Mouse (Mus musculus) leukemia stem cell, adult 10-12 weeks (primary cell): ENCODE results near the gene Tmem74b. TPM values are rescaled to one million over a fixed set of nuclear protein-coding genes. Genes with fewer than 3 reads are reported as not detected.

Source experiments
- polyA plus RNA-seq: library from polyadenylated mRNA; stranded (reverse); fragments of >175 nt; gene quantifications from 2 replicates; pipeline ENCODE4 v1.2.3, GENCODE M21; 2012; ENCODE audit warnings: low replicate concordance

Tmem74b gene
- not detected in 2 replicates for polyA plus RNA-seq

DNA sequence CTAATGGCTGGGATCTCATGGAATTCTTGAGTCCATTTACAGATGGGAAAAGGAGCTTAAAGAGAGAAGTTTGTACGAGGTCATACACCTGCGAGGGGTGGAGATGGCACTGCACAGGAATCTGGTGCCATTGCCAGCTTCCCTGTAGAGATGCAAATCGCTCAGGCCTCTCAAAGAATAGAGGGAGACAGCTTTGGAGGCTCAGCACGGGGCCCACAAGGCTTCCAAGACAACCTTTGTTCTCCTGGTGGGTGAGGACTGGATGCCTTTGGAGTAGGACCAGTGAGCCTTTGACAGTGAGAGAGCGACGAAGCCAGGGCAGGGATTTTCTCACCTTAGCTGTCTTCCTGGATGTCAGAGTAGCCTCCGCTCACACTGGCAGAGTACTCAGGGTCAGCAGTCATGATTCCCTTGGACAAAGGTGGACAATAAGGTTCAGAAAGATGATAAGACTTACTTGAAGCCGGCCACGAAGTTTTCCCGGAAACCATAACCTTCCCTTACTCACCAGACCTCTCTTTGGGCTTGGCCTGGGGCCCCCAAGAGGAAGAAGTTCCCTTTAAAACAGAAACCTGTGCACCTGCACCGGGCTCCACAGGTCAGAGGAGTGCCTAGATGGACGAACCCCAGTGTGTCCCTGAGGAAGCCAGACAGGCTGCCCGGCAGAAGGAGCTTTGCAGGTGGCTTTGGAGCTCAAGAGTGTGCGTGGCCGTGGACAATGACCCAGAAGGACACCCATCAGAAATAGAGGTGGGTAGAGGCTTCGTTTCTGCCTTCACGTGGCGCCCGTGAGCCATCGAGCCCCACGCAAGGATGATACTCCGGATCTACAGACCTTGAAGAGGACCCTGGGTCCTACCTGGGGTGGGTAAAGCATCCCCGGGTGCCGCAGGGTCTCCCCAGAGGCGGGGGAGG is at the start of gene Tmem74b:
Tmem74b (plus strand) TSS at position 778 of the 915 bp plus-strand sequence.

DNA sequence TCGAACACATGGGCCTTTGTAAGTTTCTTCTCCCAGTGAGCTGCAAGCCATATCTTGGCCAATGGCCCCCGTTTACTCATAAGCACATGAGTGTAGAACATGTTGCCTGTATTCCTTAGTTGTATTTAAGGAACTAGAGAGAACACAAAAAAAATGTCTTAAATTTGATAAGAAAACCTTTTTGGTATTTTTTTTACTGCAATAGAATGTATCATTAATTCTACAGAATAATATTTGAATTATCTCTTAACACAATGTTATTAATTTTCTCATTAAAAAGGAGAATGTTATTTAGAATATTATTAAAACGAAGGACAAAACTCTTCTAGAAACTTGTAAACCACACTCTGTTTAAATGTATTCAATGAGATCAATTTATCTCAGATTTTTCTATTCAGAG is 33.4 kb upstream of the Tmem74b start, which contains the start of gene Rad21l:
Rad21l (minus strand) TSS at position 101 of the 400 bp plus-strand sequence.

DNA sequence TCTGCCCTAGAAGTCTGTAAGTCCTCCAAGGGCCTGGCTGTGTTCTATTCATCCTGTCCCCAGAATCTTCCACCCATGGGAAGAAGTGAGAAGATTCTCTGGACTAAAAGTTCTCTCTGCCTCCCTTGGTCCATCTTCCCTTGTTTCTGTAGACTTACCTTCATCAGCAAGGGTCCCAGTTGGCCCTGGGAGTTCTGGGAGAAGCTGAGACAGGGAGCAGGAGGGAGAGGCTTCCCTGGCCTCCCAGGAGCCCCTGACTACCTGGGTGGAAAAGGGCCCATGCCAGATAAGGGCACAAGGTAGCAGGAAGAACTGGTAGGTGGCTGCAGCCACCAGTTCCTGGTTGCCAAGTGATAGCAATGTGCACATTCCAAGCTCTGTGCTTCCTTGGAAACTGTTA is 42.0 kb downstream of the Tmem74b start, which contains the start of gene Psmf1:
Psmf1 (minus strand) TSS at position 342 of the 400 bp plus-strand sequence.

Other genes starting within 250 kb of the Tmem74b start
- gene 4921509C19Rik, start 225.9 kb upstream of the Tmem74b start, polyA plus RNA-seq, result not detected in 2 replicates
- gene Nsfl1c, start 207.8 kb upstream of the Tmem74b start, polyA plus RNA-seq, result 45.7 and 64.1 TPM in 2 replicates
- 63.7 and 84.8 TPM in 2 replicates for gene Fkbp1a, start 159.5 kb upstream of the Tmem74b start, polyA plus RNA-seq
- 0.17 and 0.38 TPM in 2 replicates for gene Sdcbp2, start 129.4 kb upstream of the Tmem74b start, polyA plus RNA-seq
- not detected in 2 replicates for gene Snph, start 69.4 kb upstream of the Tmem74b start, polyA plus RNA-seq
- gene Rad21l, start 33.5 kb upstream of the Tmem74b start, polyA plus RNA-seq, result not detected in 2 replicates
- gene Psmf1, start 42.2 kb downstream of the Tmem74b start, polyA plus RNA-seq, result 8.4 and 116 TPM in 2 replicates
- not detected in 2 replicates for gene Rspo4, start 140.9 kb downstream of the Tmem74b start, polyA plus RNA-seq
- not detected in 2 replicates for gene Angpt4, start 209.2 kb downstream of the Tmem74b start, polyA plus RNA-seq